Mouse (Mus musculus) lung, postnatal 0 days (tissue): ENCODE results near the gene Igfbp5.

Experiments
- CTCF ChIP-seq: IDR thresholded peaks from 2 replicates; pipeline ENCODE4 v1.5.1; 2016; ENCODE audit warnings: antibody characterized with exemption, mild to moderate bottlenecking
- EP300 ChIP-seq: IDR thresholded peaks from 2 replicates; pipeline ENCODE4 v1.6.1; 2016; ENCODE audit warnings: antibody characterized with exemption, mild to moderate bottlenecking, control low read depth

GRCm38 (mm10) chr1:72859963-72860362 lies 14.7 kb downstream of the Igfbp5 start:
- TF ChIP-seq CTCF: no peak
- no peak for TF ChIP-seq EP300
